Mouse (Mus musculus) R1 (cell line): ENCODE measurements around the gene Stim2.
A peak's percentile ranks its signal among the peaks of the same experiment; 100 is the strongest.

Source experiments
- DNase-seq: peaks from one replicate; pipeline ENCODE4 v3.0.0-alpha.2; 2018; ENCODE audit warnings: low read depth, low spot score

Gene Stim2

DNA sequence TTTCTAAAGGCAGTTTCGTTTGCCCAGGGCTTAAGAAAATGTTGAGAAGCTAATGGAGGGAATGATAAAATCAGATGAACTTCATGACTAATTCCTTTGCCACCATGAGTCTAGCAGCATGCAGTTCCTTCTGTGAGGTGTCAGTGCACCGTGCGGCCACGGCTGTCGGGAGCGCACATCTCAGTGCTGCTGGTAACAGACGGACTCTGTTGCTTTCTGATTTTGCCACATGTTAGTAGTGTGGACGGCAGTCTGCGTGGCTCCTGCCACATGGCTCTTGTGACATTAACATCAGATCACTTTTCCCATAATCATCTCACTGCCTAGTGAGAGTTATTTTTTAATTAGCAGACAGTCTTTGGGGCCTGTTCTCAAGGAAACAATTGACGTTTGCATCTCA, 118.2 kb downstream of the Stim2 start:
- DNase-seq, result no peak

- no peak for DNase-seq
Observed at GRCm38 (mm10) chr5:54118410-54119212, 120.3 kb downstream of the Stim2 start.

GRCm38 (mm10) chr5:54148091-54148795, 149.9 kb downstream of the Stim2 start:
- DNase-seq, result no peak

GRCm38 (mm10) chr5:54154503-54155226, 156.4 kb downstream of the Stim2 start:
- DNase-seq, result peak; percentile 62

DNA sequence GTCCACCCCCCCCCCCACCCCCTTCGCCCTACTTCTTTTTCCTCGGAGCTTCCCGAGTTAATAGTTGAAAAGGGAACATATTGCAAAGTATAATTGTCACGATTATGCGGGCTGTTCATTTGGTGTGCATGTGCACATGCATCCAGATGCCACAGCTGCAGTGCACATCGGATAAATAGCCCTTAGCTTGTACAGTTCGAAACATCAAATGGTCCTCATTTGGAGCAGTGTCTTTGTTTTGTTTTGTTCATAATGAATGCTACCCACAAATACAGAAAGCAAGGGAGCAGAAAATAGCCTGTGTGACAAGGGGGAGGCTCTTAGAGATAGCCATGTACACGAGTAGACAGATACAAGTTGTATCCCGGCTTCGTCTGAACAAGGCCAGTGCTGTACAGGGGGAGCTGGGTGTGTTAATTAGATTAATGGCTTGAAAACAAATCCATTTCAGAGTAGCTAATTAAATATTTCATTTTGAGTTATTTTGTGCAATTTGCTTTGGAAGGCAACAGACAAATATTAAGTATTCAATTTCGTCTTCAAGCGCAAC, 157.0 kb downstream of the Stim2 start:
- DNase-seq, result no peak

- DNase-seq, result no peak
Observed at GRCm38 (mm10) chr5:54155916-54156315, 157.6 kb downstream of the Stim2 start.

DNA sequence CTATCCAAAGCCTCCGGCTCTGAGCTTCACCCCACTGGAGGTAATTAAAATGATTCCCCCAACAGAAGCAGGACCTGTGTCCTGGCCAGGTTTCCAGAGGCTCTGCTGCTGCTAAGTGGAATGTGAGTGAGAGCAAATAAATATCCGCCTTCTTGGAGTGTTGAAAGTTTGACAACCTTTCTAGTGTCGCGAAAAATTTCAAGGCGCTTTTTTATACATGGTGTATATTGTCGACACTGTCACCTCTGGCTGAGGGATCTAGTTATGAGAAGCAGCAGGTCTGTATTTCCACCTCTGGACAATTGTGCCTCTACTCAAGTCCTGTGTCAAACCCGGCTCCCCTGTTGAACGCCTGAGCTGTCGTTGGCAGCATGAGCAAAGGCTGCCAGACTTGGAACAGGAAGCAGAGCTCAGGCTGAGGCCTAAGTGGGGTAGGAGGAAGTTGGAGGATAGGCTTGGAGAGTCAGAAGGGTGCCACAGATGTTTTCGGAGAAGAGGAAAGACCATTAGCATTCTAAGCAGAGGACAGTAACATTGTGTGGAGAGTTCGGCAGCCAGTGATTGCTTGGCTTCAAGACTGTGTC, 158.7 kb downstream of the Stim2 start:
- DNase-seq, result no peak

GRCm38 (mm10) chr5:54158230-54158629, 159.9 kb downstream of the Stim2 start:
- DNase-seq, result no peak

DNA sequence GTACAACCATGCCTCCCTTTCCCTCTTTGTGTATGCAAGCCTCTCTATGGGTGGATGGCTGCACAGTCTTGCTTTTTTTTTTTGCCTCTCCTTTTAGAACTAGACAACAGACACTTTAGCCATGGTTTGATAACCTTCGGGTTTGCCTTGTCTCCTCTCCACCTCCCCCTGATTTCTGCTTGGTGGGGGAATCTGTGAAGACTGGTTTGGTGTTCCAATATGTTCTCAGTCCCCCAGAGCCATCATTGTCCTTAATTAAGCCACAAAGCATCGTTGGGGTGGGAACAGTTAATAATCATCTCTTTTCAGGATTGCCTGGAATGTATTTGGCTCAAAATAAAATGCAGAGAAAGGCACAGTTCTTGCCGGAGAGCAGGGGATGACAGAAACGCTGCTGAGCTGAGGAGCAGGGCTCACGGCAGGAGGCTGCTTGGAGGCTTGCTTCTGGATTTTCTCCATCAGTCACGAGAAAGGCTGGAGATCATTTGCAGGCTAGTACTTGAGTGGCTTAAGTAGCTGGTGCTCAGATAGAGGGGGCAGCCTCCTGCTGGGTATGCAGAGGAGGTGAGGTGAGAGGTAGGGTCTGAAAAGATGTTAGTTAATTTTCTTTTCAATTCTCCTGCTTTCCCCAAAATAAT, 161.0 kb downstream of the Stim2 start:
- DNase-seq, result no peak

DNA sequence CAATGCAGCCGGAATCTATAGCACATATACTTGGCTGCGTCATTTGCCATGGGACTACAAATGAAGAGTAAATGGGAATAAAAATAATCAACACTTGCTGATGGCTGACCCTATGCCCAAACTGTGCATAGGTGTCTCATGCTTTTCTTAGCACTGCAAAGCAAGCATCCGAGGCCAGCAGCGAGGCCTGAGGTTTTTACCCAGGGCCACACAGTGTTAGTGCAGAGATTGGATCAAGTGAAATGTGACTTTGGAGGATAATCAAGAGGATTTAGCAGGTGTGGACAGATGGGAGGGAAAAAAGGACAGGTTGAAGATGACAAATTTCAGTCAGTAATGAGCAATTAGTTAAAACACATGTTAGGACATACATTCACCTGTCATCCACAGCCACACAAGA, 162.3 kb downstream of the Stim2 start:
- DNase-seq, result no peak

DNA sequence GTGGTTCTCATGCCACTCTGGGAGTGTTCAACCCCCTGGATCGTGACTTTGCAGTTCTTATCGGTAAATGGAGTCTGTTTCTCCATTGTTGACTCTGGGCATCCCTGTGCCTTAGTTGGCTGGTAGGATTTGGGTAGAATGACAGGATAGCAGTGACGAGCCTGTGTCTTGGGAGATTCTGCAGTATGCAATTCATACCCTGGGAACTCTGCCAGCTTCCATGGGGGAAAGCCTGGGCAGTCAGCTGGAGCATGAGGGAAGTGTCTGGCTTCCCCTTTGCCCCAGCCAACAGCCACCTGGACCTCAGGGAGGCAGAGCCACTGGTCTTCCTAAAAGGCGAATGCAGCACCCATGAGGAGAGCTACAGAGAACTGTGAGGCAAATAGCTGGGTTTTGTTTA, 165.6 kb downstream of the Stim2 start:
- no peak for DNase-seq
